Mouse (Mus musculus): ENCODE measurements around the gene Olfr1371. TPM values are rescaled to one million over a fixed set of nuclear protein-coding genes. Genes with fewer than 3 reads are reported as not detected.
A peak's percentile ranks its signal among the peaks of the same experiment; 100 is the strongest.
"Not testable (repeated sequence)": the region's sequence is repeated elsewhere in the genome, so short reads cannot be mapped to it uniquely, and the experiment has no call there.

Gene Olfr1371
- polyA plus RNA-seq, 1 experiment from 2014 or later, result not detected

GRCm38 (mm10) chr11:52196496-52197023 is 17.2 kb downstream of the Olfr1371 start:
- H3K4me2 ChIP-seq (replicated peaks; ENCODE audit: low read depth, low read length); H3K36me3 ChIP-seq (ENCODE audit: control insufficient read depth, insufficient read depth, low read length); H3K27ac ChIP-seq (ENCODE audit: low read depth, low read length); H3K4me3 ChIP-seq (ENCODE audit: low read length); H3K27me3 ChIP-seq (ENCODE audit: control insufficient read depth, insufficient read depth, low read length); H3K4me1 ChIP-seq (ENCODE audit: control insufficient read depth, insufficient read depth, low read length); H3K9ac ChIP-seq (ENCODE audit: low read depth, low read length); ATAC-seq (ENCODE audit: low FRiP score, low TSS enrichment); H3K9me3 ChIP-seq (ENCODE audit: control insufficient read depth, low read length): not testable (repeated sequence)
- WGBS, result 85% methylated on average over 8 of the region's 8 CpGs

GRCm38 (mm10) chr11:52180651-52181050 is 33.1 kb downstream of the Olfr1371 start:
- not testable (repeated sequence) for H3K4me1 ChIP-seq (ENCODE audit: control insufficient read depth, insufficient read depth, low read length); H3K4me3 ChIP-seq (ENCODE audit: low read length); H3K9ac ChIP-seq (ENCODE audit: low read depth, low read length); H3K27me3 ChIP-seq (ENCODE audit: control insufficient read depth, insufficient read depth, low read length); ATAC-seq (ENCODE audit: low FRiP score, low TSS enrichment); H3K27ac ChIP-seq (ENCODE audit: low read depth, low read length); H3K9me3 ChIP-seq (ENCODE audit: control insufficient read depth, low read length); H3K36me3 ChIP-seq (ENCODE audit: control insufficient read depth, insufficient read depth, low read length); H3K4me2 ChIP-seq (replicated peaks; ENCODE audit: low read depth, low read length)
- 86% methylated on average over 4 of the region's 4 CpGs for WGBS

- not testable (repeated sequence) for H3K9me3 ChIP-seq (ENCODE audit: control insufficient read depth, low read length); H3K27ac ChIP-seq (ENCODE audit: low read depth, low read length); H3K27me3 ChIP-seq (ENCODE audit: control insufficient read depth, insufficient read depth, low read length); H3K36me3 ChIP-seq (ENCODE audit: control insufficient read depth, insufficient read depth, low read length); H3K4me2 ChIP-seq (replicated peaks; ENCODE audit: low read depth, low read length); H3K4me1 ChIP-seq (ENCODE audit: control insufficient read depth, insufficient read depth, low read length); ATAC-seq (ENCODE audit: low FRiP score, low TSS enrichment); H3K9ac ChIP-seq (ENCODE audit: low read depth, low read length); H3K4me3 ChIP-seq (ENCODE audit: low read length)
- WGBS, result no CpG with 5 or more reads among the region's 3 CpGs
Measured at GRCm38 (mm10) chr11:52179897-52180296, 33.9 kb downstream of the Olfr1371 start.

GRCm38 (mm10) chr11:52168461-52168860 is 45.3 kb downstream of the Olfr1371 start:
- no peak overlapping the region for H3K27ac ChIP-seq (ENCODE audit: low read depth, low read length)
- H3K4me2 ChIP-seq (replicated peaks; ENCODE audit: low read depth, low read length), result peak overlapping the region; percentile 54
- WGBS, result 22% methylated on average over 12 of the region's 12 CpGs
- H3K4me1 ChIP-seq (ENCODE audit: control insufficient read depth, insufficient read depth, low read length), result no peaks in the 10 kb centered on the region
- peaks cover 4% of the 10 kb centered on the region; the same call in 1 of the 2 replicates for H3K27me3 ChIP-seq (ENCODE audit: control insufficient read depth, insufficient read depth, low read length)
- H3K9me3 ChIP-seq (ENCODE audit: control insufficient read depth, low read length), result no peaks in the 10 kb centered on the region
- peak overlapping the region; percentile 45 for H3K4me3 ChIP-seq (ENCODE audit: low read length)
- no peak overlapping the region; the same call in 1 of the 2 replicates for H3K9ac ChIP-seq (ENCODE audit: low read depth, low read length)
- H3K36me3 ChIP-seq (ENCODE audit: control insufficient read depth, insufficient read depth, low read length), result no peaks in the 10 kb centered on the region
- ATAC-seq (ENCODE audit: low FRiP score, low TSS enrichment), result no peak

GRCm38 (mm10) chr11:52167901-52168302 is 45.9 kb downstream of the Olfr1371 start:
- WGBS, result under 1% methylated on average over 19 of the region's 42 CpGs
- not testable (repeated sequence) for H3K4me1 ChIP-seq (ENCODE audit: control insufficient read depth, insufficient read depth, low read length); H3K27ac ChIP-seq (ENCODE audit: low read depth, low read length); H3K36me3 ChIP-seq (ENCODE audit: control insufficient read depth, insufficient read depth, low read length); H3K27me3 ChIP-seq (ENCODE audit: control insufficient read depth, insufficient read depth, low read length); H3K9me3 ChIP-seq (ENCODE audit: control insufficient read depth, low read length)
- Histone ChIP-seq H3K4me2 (replicated peaks; ENCODE audit: low read depth, low read length) (peak overlapping the region; percentile 54), H3K9ac (ENCODE audit: low read depth, low read length) (0 out of 2 replicates have a peak overlapping the region, but pooled peaks have one; percentile 40), H3K4me3 (ENCODE audit: low read length) (peak overlapping the region; percentile 45)
- ATAC-seq (ENCODE audit: low FRiP score, low TSS enrichment), result peak; percentile 90

GRCm38 (mm10) chr11:52167126-52167525 is 46.7 kb downstream of the Olfr1371 start:
- no peak overlapping the region; the same call in 1 of the 2 replicates for H3K4me2 ChIP-seq (replicated peaks; ENCODE audit: low read depth, low read length)
- no peak overlapping the region for H3K9ac ChIP-seq (ENCODE audit: low read depth, low read length)
- H3K4me3 ChIP-seq (ENCODE audit: low read length), result peak overlapping the region; percentile 45; the same call in 1 of the 2 replicates
- H3K36me3 ChIP-seq (ENCODE audit: control insufficient read depth, insufficient read depth, low read length), result no peaks in the 10 kb centered on the region
- H3K27me3 ChIP-seq (ENCODE audit: control insufficient read depth, insufficient read depth, low read length), result 0 out of 2 replicates have a peak, but pooled peaks cover 4% of the 10 kb centered on the region
- no peak for ATAC-seq (ENCODE audit: low FRiP score, low TSS enrichment)
- H3K9me3 ChIP-seq (ENCODE audit: control insufficient read depth, low read length), result no peaks in the 10 kb centered on the region
- under 1% methylated on average over 21 of the region's 21 CpGs for WGBS
- no peaks in the 10 kb centered on the region for H3K4me1 ChIP-seq (ENCODE audit: control insufficient read depth, insufficient read depth, low read length)
- H3K27ac ChIP-seq (ENCODE audit: low read depth, low read length), result no peak overlapping the region

- no peak overlapping the region for H3K27ac ChIP-seq (ENCODE audit: low read depth, low read length)
- WGBS, result 34% methylated on average over 10 of the region's 10 CpGs
- no peaks in the 10 kb centered on the region for H3K4me1 ChIP-seq (ENCODE audit: control insufficient read depth, insufficient read depth, low read length)
- H3K4me3 ChIP-seq (ENCODE audit: low read length), result no peak overlapping the region
- no peaks in the 10 kb centered on the region for H3K27me3 ChIP-seq (ENCODE audit: control insufficient read depth, insufficient read depth, low read length)
- no peak overlapping the region for H3K9ac ChIP-seq (ENCODE audit: low read depth, low read length)
- no peaks in the 10 kb centered on the region for H3K36me3 ChIP-seq (ENCODE audit: control insufficient read depth, insufficient read depth, low read length)
- no peak overlapping the region for H3K4me2 ChIP-seq (replicated peaks; ENCODE audit: low read depth, low read length)
- ATAC-seq (ENCODE audit: low FRiP score, low TSS enrichment), result no peak
- H3K9me3 ChIP-seq (ENCODE audit: control insufficient read depth, low read length), result no peaks in the 10 kb centered on the region
Measured at GRCm38 (mm10) chr11:52163926-52164325, 49.9 kb downstream of the Olfr1371 start.

Other genes with a start within 250 kb of the Olfr1371 start
- 87.9 and 104 TPM in 2 replicates for gene Cdkn2aipnl, start 246.3 kb downstream of the Olfr1371 start, polyA plus RNA-seq (2014; fragmentation: Nextera tagmentation; extraction: Ambion mirVana)
- gene Ube2b, start 213.2 kb downstream of the Olfr1371 start, polyA plus RNA-seq (2014; fragmentation: Nextera tagmentation; extraction: Ambion mirVana), result 149 and 215 TPM in 2 replicates
- gene Cdkl3, start 209.8 kb downstream of the Olfr1371 start, polyA plus RNA-seq (2014; fragmentation: Nextera tagmentation; extraction: Ambion mirVana), result 9.7 and 10.1 TPM in 2 replicates
- gene Ppp2ca, start 115.3 kb downstream of the Olfr1371 start, polyA plus RNA-seq (2014; fragmentation: Nextera tagmentation; extraction: Ambion mirVana), result 83.4 and 110 TPM in 2 replicates
- gene Olfr1373, start 68.5 kb downstream of the Olfr1371 start, polyA plus RNA-seq (2014; fragmentation: Nextera tagmentation; extraction: Ambion mirVana), result not detected in 2 replicates
- gene Skp1a, start 18.0 kb upstream of the Olfr1371 start, polyA plus RNA-seq (2014; fragmentation: Nextera tagmentation; extraction: Ambion mirVana), result 843 and 964 TPM in 2 replicates
- 18.1 and 27.5 TPM in 2 replicates for gene Tcf7, start 69.0 kb upstream of the Olfr1371 start, polyA plus RNA-seq (2014; fragmentation: Nextera tagmentation; extraction: Ambion mirVana)
- 265 and 284 TPM in 2 replicates for gene Vdac1, start 146.9 kb upstream of the Olfr1371 start, polyA plus RNA-seq (2014; fragmentation: Nextera tagmentation; extraction: Ambion mirVana)
- 139 and 234 TPM in 2 replicates for gene 9530068E07Rik, start 182.4 kb upstream of the Olfr1371 start, polyA plus RNA-seq (2014; fragmentation: Nextera tagmentation; extraction: Ambion mirVana)